Mouse (Mus musculus): ENCODE results near the gene Gm4131.

DNA sequence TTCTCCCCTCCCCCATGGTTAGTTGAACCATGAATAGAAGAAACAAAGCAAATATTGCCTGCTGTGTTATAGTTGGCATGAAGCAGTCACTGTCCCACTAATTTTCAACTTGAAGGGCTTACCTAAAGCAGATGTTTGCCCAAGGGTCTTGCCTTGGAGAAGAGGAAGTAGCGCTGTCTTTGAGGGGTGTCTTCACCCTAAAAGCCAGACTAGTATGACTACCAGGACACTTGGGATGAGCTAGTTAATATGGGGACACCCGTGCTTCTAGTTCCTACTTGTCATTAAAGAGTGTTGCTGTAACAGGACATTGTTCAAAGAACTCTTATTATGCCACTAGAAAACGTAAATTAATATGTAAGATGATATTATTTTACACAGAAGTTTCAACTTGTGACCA, 9.6 kb downstream of the Gm4131 start:
- TF ChIP-seq POLR2A (IDR thresholded peaks at IDR 0.05; ENCODE audit: low read depth, low read length): no peak
- no peak for TF ChIP-seq CTCF (IDR thresholded peaks at IDR 0.05; ENCODE audit: extremely low read depth, insufficient read length, insufficient replicate concordance, low read depth, low read length)

Measured in small intestine, adult 2 months (tissue).